Mouse (Mus musculus) embryonic facial prominence, embryonic 15.5 days (tissue): ENCODE results near the gene Cers6. TPM values are rescaled to one million over a fixed set of nuclear protein-coding genes. Genes with fewer than 3 reads are reported as not detected.

Experiments used
- ATAC-seq: fragments of 200-750 bp; cut with Nextera tagmentation; 2 replicates; pipeline ENCODE4 v1.8.0; 2017; ENCODE audit warnings: low read depth, moderate TSS enrichment; ENCODE audit not compliant: insufficient number of reproducible peaks, low FRiP score, low TSS enrichment
- H3K27ac ChIP-seq: fragments of 300-500 bp; sonication (generic); replicated peaks from 2 replicates; pipeline ENCODE4 v1.5.1; 2015; ENCODE audit warnings: mild to moderate bottlenecking, inconsistent platforms
- H3K27me3 ChIP-seq: fragments of 300-500 bp; sonication (generic); 2 replicates; pipeline ENCODE4 v1.6.1; 2015; ENCODE audit warnings: inconsistent platforms
- H3K36me3 ChIP-seq: fragments of 300-500 bp; sonication (generic); 2 replicates; pipeline ENCODE4 v1.6.1; 2015; ENCODE audit warnings: mild to moderate bottlenecking, inconsistent platforms
- H3K4me1 ChIP-seq: fragments of 300-500 bp; sonication (generic); 2 replicates; pipeline ENCODE4 v1.6.1; 2015; ENCODE audit warnings: inconsistent platforms
- H3K4me2 ChIP-seq: fragments of 300-500 bp; sonication (generic); replicated peaks from 2 replicates; pipeline ENCODE4 v1.6.1; 2015; ENCODE audit warnings: mild to moderate bottlenecking, inconsistent platforms
- H3K4me3 ChIP-seq: fragments of 300-500 bp; sonication (generic); replicated peaks from 2 replicates; pipeline ENCODE4 v1.5.1; 2015; ENCODE audit warnings: mild to moderate bottlenecking, inconsistent platforms
- H3K9ac ChIP-seq: fragments of 300-500 bp; sonication (generic); 2 replicates; pipeline ENCODE4 v1.6.1; 2015; ENCODE audit warnings: inconsistent platforms
- H3K9me3 ChIP-seq: fragments of 300-500 bp; sonication (generic); replicated peaks from 2 replicates; pipeline ENCODE4 v1.6.1; 2016; ENCODE audit warnings: inconsistent platforms
- WGBS: fragments of 180-500 bp; shearing (Covaris S2); methylation state at CpG from one replicate; pipeline ENCODE4 v1.1.7; 2015; 5-methylcytosine and 5-hydroxymethylcytosine counted together
- polyA plus RNA-seq: library from polyadenylated mRNA; unstranded; fragments of >200 nt; fragmentation: Nextera tagmentation; extraction: Ambion mirVana; gene quantifications from 2 replicates; pipeline ENCODE4 v1.2.1, GENCODE M21; 2015

Cers6 gene
- polyA plus RNA-seq, 1 experiment from 2014 or later, result 34.3 TPM

DNA sequence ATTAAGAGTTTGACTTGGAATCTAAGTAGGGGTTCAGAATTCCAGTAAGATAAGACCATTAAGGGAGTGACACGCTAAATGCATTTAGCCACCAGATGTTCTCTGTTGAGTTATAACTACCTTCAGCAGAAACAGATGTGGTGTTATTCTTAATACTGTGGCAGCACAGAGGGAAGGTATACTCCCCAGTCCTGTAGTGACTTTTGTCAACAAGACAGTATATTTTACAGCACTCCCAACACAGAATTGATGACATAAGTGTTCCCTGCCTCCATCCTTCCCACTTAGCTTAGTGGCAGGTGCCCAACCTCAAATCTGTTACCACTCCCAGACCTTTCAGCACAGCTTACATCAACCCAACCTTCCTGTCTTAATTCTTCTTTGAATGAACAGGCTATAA, 219.5 kb downstream of the Cers6 start:
- no peaks in the 10 kb centered on the region for H3K36me3 ChIP-seq
- H3K4me3 ChIP-seq, result no peak overlapping the region
- ATAC-seq, result no peak
- no peak overlapping the region for H3K27ac ChIP-seq
- 56% methylated on average over 1 of the region's 1 CpGs for WGBS
- H3K9ac ChIP-seq, result no peak overlapping the region
- H3K4me1 ChIP-seq, result no peaks in the 10 kb centered on the region
- no peak overlapping the region for H3K4me2 ChIP-seq
- H3K27me3 ChIP-seq, result no peaks in the 10 kb centered on the region
- no peaks in the 10 kb centered on the region for H3K9me3 ChIP-seq

DNA sequence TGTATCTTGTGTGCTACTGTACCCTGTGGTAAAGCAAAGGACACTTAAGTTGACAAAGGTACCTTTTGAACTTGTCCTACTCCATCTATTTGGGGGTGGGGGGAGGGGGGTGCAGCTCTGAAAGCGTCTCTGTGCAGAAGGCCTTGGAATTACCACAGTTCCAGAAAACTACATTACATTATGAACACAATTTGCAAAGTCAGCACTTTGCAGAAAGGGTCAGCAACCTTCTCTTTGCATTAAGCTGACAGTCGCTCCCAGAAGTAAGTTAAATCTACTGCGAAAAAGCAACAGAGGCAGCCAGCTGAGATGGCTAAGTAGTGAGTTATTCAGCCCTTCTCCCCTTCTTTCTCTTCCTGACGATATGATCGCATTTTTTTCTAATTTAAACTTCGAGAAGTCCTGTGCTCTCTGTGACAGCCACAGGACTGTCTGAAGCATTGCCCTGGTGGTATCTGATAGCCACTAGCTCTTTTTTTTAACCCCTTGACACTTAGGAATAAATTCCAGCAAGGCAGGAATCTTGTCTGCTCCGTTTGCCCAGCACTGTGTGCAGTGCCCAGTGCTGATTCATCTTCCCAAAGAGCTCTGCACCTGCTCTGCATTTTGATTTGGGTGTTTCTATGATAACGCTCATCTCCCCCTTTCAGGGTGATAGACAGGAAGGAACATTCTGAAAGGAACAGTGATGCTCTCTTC, 221.4 kb downstream of the Cers6 start:
- 0 out of 2 replicates have a peak, but pooled peaks cover 7% of the 10 kb centered on the region for H3K4me1 ChIP-seq
- no peak overlapping the region for H3K4me3 ChIP-seq
- H3K27me3 ChIP-seq, result no peaks in the 10 kb centered on the region
- no peak overlapping the region for H3K9ac ChIP-seq
- 65% methylated on average over 8 of the region's 8 CpGs for WGBS
- H3K27ac ChIP-seq, result no peak overlapping the region
- no peak overlapping the region for H3K4me2 ChIP-seq
- ATAC-seq, result no peak
- H3K36me3 ChIP-seq, result no peaks in the 10 kb centered on the region
- H3K9me3 ChIP-seq, result no peaks in the 10 kb centered on the region

DNA sequence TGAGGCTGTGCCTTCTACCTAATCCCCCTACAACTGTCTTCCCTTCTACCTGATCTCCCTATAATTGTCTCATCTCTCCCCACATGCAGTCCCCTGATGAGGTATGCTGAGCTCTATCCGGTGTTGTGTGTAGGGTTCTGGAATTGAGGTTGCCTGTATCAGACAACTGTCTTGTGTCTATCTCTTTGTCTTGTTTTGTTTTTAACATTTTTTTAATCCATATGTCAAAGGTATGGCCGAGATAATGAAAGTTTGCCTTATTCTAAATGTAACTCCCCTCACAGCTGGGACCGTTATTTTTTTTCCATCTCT, 221.9 kb downstream of the Cers6 start:
- Histone ChIP-seq H3K9ac (no peak overlapping the region), H3K9me3 (no peaks in the 10 kb centered on the region), H3K4me3 (no peak overlapping the region), H3K4me1 (0 out of 2 replicates have a peak, but pooled peaks cover 7% of the 10 kb centered on the region), H3K27me3 (no peaks in the 10 kb centered on the region), H3K36me3 (no peaks in the 10 kb centered on the region), H3K4me2 (no peak overlapping the region), H3K27ac (no peak overlapping the region)
- no peak for ATAC-seq
- WGBS, result 83% methylated on average over 3 of the region's 3 CpGs

DNA sequence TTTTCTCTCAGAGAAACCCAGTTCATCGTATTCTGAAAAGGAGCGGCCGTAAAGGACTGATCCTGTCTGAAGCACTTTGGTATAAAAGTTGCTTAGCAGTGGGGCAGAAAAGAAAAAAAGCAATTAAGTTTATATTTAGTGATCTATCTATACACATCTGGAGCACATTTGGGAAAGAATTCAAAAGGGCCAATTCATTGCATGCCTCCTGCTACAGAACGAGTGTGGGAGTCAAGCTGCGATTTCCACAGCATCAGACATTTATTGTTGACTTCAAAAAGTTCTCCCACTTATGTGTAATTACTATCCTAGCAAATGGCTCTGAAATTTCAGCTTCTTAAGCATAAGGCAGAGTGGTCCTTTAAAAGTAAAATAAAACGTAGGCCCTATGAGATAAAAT, 223.2 kb downstream of the Cers6 start:
- no peak overlapping the region for H3K4me2 ChIP-seq
- H3K4me3 ChIP-seq, result no peak overlapping the region
- no peaks in the 10 kb centered on the region for H3K36me3 ChIP-seq
- H3K9ac ChIP-seq, result no peak overlapping the region
- H3K4me1 ChIP-seq, result 0 out of 2 replicates have a peak, but pooled peaks cover 7% of the 10 kb centered on the region
- WGBS, result 41% methylated on average over 6 of the region's 6 CpGs
- no peaks in the 10 kb centered on the region for H3K9me3 ChIP-seq
- no peaks in the 10 kb centered on the region for H3K27me3 ChIP-seq
- H3K27ac ChIP-seq, result 0 out of 2 replicates have a peak overlapping the region, but pooled peaks have one; percentile 34
- no peak for ATAC-seq

DNA sequence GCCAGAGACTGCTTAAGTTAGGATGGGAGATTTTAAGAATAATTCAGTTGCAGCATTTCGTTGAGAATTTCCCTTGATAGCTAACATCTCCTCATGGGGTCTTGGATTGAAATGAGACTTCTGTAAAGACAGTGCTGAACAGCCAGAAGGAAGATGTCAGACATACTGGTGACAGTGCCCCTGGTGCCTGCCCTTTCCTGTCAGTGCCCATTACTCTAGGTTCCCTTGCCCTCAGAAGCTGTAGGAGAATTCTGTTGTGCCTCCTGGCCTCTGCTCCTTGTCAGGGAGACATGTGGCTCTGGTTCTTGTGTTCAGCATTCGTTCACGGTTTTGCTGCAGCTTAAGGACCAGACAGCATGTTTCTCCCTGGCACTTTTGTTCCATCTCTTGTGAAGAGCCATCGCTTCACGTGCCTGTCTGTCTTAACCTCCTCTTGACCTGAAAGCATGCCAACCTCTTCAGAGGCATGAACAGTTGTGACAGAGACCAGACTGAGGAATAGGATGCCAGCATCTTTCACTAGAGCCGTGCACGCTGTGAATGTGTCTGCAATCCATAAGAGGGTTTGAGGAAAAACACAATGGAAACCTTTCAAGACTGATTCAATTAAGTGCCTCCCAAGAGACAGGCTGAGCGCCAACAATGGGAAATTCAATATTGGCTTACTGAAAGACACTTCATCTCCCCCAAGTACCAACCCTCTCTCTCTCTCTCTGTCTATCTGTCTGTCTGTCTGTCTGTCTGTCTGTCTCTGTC, 225.4 kb downstream of the Cers6 start:
- peak overlapping the region; percentile 48 for H3K27ac ChIP-seq
- 30% methylated on average over 8 of the region's 8 CpGs for WGBS

DNA sequence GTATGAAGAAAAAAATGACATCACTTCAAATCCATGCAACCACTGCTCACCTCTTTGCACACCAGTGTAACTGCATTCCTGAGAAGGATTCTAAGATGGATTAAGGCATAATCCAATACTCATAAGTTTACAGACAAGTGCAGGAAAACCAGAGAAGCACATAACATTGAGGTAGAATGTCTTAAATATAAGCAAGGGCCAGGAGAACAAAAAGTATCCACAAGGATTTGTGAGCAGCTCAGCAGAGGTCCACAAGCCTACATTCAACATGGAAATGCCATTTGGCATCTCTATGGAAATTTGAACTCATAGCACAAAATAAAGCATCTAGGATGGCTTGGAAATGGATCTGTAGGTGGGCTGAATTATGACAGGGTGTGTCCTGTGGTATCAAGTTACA, 234.6 kb downstream of the Cers6 start:
- no peak overlapping the region for H3K4me3 ChIP-seq
- H3K27ac ChIP-seq, result no peak overlapping the region
- no peaks in the 10 kb centered on the region for H3K36me3 ChIP-seq
- no peaks in the 10 kb centered on the region for H3K27me3 ChIP-seq
- H3K9me3 ChIP-seq, result no peaks in the 10 kb centered on the region
- H3K9ac ChIP-seq, result no peak overlapping the region
- H3K4me1 ChIP-seq, result 0 out of 2 replicates have a peak, but pooled peaks cover 2% of the 10 kb centered on the region
- no peak for ATAC-seq
- H3K4me2 ChIP-seq, result no peak overlapping the region

More for the DNA sequence above, 225.4 kb downstream of the Cers6 start:
- 0 out of 2 replicates have a peak, but pooled peaks have one; percentile 51 for ATAC-seq
- Histone ChIP-seq H3K36me3 (no peaks in the 10 kb centered on the region), H3K4me1 (0 out of 2 replicates have a peak, but pooled peaks cover 7% of the 10 kb centered on the region), H3K9ac (no peak overlapping the region), H3K4me3 (no peak overlapping the region), H3K27me3 (no peaks in the 10 kb centered on the region), H3K4me2 (no peak overlapping the region), H3K9me3 (no peaks in the 10 kb centered on the region)

DNA sequence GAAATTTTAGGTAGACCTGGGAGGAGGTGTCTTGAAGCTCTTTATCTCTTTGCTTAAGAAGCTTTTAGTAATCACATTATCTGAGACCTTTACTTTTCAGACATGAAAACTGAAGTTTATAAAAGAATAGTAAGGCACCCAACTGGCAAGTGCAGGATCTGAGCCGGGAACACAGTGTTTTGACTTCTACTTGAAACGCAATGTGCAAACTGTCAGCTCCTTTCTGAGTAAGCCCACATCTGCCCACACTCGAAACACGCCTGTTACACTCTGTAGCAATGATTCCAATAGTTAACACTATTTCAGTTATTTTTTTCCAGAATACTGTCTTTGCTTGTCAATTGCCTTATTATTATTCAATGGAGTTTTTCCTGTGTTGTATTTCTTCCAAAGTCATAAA, 235.6 kb downstream of the Cers6 start:
- WGBS, result 71% methylated on average over 4 of the region's 4 CpGs
- ATAC-seq, result no peak

DNA sequence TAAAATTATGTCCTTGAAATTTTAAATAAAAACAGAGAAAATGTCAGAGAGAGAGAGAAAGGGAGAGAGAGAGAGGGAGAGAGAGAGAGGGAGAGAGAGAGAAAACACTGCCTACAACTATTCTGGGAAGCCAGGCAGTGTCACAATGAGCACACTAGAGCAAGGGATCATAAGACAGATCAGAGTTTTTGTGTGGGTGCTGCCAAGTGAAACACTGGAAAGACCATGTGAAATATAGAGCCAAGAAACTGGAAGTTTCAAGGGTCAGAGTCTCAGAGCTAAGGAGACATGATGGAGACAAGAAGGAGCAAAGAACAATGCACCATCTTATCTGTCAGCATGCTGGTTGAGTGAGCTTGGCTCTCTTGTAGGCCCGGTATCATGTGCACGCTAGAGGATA, 236.3 kb downstream of the Cers6 start:
- WGBS, result 82% methylated on average over 2 of the region's 2 CpGs
- Histone ChIP-seq H3K9me3 (no peaks in the 10 kb centered on the region), H3K27me3 (no peaks in the 10 kb centered on the region), H3K36me3 (no peaks in the 10 kb centered on the region), H3K4me1 (0 out of 2 replicates have a peak, but pooled peaks cover 2% of the 10 kb centered on the region), H3K4me2 (no peak overlapping the region), H3K9ac (no peak overlapping the region), H3K4me3 (no peak overlapping the region), H3K27ac (no peak overlapping the region)
- no peak for ATAC-seq

More for the DNA sequence above, 235.6 kb downstream of the Cers6 start:
- no peaks in the 10 kb centered on the region for H3K36me3 ChIP-seq
- no peak overlapping the region for H3K27ac ChIP-seq
- H3K9me3 ChIP-seq, result no peaks in the 10 kb centered on the region
- H3K27me3 ChIP-seq, result no peaks in the 10 kb centered on the region
- H3K4me3 ChIP-seq, result no peak overlapping the region
- H3K4me2 ChIP-seq, result no peak overlapping the region
- no peak overlapping the region for H3K9ac ChIP-seq
- H3K4me1 ChIP-seq, result 0 out of 2 replicates have a peak, but pooled peaks cover 2% of the 10 kb centered on the region

DNA sequence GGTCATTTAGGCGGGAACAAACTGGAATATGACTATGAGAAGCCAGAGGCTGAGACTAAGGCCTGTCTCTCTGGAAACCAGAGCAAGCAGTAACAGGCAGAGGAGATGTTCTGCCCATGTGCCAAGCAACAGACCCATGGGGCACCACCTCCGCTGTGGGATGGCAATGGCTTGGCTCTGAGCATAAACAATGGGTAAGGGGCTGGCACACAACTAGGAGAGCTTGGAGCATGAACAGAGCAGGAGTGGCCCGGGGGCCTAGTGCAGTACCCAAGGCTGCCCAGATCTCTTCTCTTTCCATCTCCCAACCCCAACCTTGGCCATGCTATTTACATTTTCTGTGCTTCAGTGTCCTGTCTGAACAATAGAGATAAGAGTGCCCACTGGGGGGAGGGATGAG, 237.5 kb downstream of the Cers6 start:
- Histone ChIP-seq H3K4me2 (no peak overlapping the region), H3K27ac (no peak overlapping the region), H3K9ac (no peak overlapping the region), H3K27me3 (no peaks in the 10 kb centered on the region), H3K9me3 (no peaks in the 10 kb centered on the region), H3K36me3 (no peaks in the 10 kb centered on the region), H3K4me3 (no peak overlapping the region), H3K4me1 (0 out of 2 replicates have a peak, but pooled peaks cover 2% of the 10 kb centered on the region)
- WGBS, result 92% methylated on average over 3 of the region's 3 CpGs
- no peak for ATAC-seq

DNA sequence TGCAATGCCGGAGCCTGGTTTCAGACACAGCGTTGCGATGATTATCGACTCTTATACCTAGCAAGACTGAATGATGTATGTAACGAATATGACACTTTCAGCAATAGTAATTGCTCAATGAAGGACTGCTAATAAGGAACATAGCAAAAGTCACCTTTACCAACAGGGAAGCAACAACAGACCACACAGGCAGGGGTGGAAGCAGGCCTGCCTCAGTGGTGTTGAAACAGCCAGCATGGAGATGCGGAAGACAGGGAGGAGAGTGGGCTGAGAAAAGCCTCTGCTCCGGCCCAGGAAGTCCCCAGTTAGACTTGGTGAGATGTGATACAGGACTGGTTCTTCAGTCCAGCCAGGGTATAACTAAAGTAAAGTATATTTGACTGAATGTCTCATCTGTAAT, 237.9 kb downstream of the Cers6 start:
- 0 out of 2 replicates have a peak, but pooled peaks cover 2% of the 10 kb centered on the region for H3K4me1 ChIP-seq
- no peaks in the 10 kb centered on the region for H3K27me3 ChIP-seq
- no peak overlapping the region for H3K27ac ChIP-seq
- whole genome bisulfite sequencing, result 92% methylated on average over 7 of the region's 7 CpGs
- H3K9me3 ChIP-seq, result no peaks in the 10 kb centered on the region
- no peak for ATAC-seq
- no peak overlapping the region for H3K9ac ChIP-seq
- no peaks in the 10 kb centered on the region for H3K36me3 ChIP-seq
- H3K4me2 ChIP-seq, result no peak overlapping the region
- no peak overlapping the region for H3K4me3 ChIP-seq

DNA sequence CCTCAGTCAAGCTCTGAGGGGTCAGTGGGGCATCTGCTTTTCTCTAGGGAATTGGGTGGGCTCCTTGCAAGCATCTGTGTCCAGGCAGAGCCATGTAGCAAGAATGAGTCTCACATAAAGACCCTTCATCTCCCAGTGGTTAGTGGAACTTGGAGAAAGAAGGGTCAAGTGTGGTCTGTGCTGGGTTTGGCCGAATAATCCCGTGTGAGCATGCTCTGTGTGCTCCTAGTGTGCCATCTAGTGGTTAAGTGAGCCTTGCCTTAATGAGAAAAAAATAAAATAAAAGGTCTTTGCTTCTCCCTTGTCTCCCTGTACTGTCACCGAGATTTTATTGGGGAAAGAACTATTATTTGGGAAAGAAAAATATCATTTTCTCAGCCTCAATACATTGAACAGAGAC, 239.5 kb downstream of the Cers6 start:
- ATAC-seq, result no peak
- Histone ChIP-seq H3K9me3 (no peaks in the 10 kb centered on the region), H3K27me3 (no peaks in the 10 kb centered on the region), H3K4me3 (no peak overlapping the region), H3K4me1 (0 out of 2 replicates have a peak, but pooled peaks cover 2% of the 10 kb centered on the region), H3K36me3 (no peaks in the 10 kb centered on the region), H3K4me2 (no peak overlapping the region), H3K9ac (no peak overlapping the region), H3K27ac (no peak overlapping the region)
- WGBS, result 9% methylated on average over 3 of the region's 3 CpGs
